Mouse (Mus musculus) MEL (cell line): ENCODE measurements around the gene Taok1. TPM values are rescaled to one million over a fixed set of nuclear protein-coding genes. Genes with fewer than 3 reads are reported as not detected.

Experiments
- DNase-seq: peaks from one replicate; pipeline ENCODE4 v3.0.0; 2011; ENCODE audit warnings: low read depth, low spot score
- H3K27ac ChIP-seq: 2 replicates; pipeline ENCODE4 v1.5.1; 2012; ENCODE audit warnings: low read depth, mild to moderate bottlenecking, control low read depth, low read length, moderate library complexity; ENCODE audit not compliant: control insufficient read depth
- H3K27me3 ChIP-seq, 2 experiments: fragments of 150-350 bp in 1 of 2; sonication (generic) in 1 of 2; 2 replicates each; pipeline ENCODE4 v1.6.1; 2012; ENCODE audit warnings: low read length in 2 of 2, mild to moderate bottlenecking in 2 of 2, improper control_type of control experiment in 1 of 2, moderate library complexity in 1 of 2; ENCODE audit not compliant: insufficient read depth in 2 of 2, control insufficient read depth in 1 of 2
- H3K36me3 ChIP-seq, 2 experiments: 2 replicates each; pipeline ENCODE4 v1.6.1; 2012 to 2014; ENCODE audit warnings: low read length in 2 of 2, improper control_type of control experiment in 1 of 2, inconsistent platforms in 1 of 2, mild to moderate bottlenecking in 1 of 2; ENCODE audit not compliant: insufficient read depth in 2 of 2, control insufficient read depth in 1 of 2
- H3K4me1 ChIP-seq, 2 experiments: fragments of 150-350 bp in 1 of 2; sonication (generic) in 1 of 2; 2 replicates each; pipeline ENCODE4 v1.6.1; 2012; ENCODE audit warnings: low read length in 2 of 2, improper control_type of control experiment in 1 of 2, mild to moderate bottlenecking in 1 of 2; ENCODE audit not compliant: insufficient read depth in 2 of 2, control insufficient read depth in 1 of 2
- H3K4me3 ChIP-seq, 2 experiments: fragments of 150-350 bp in 1 of 2; sonication (generic) in 1 of 2; 2 replicates each; pipeline ENCODE4 v1.5.1; 2012; ENCODE audit warnings: low read depth in 2 of 2, low read length in 2 of 2, mild to moderate bottlenecking in 2 of 2, moderate library complexity in 2 of 2, control low read depth in 1 of 2, improper control_type of control experiment in 1 of 2; ENCODE audit not compliant: control insufficient read depth in 1 of 2, insufficient read depth in 1 of 2
- H3K79me2 ChIP-seq: 2 replicates; pipeline ENCODE4 v1.6.1; 2012; ENCODE audit warnings: mild to moderate bottlenecking, low read length, moderate library complexity; ENCODE audit not compliant: control insufficient read depth, poor library complexity, insufficient read depth
- H3K9ac ChIP-seq: 2 replicates; pipeline ENCODE4 v1.6.1; 2012; ENCODE audit warnings: low read depth, mild to moderate bottlenecking, control low read depth, low read length, moderate library complexity; ENCODE audit not compliant: control insufficient read depth, poor library complexity, severe bottlenecking
- H3K9me3 ChIP-seq: fragments of 150-350 bp; sonication (generic); replicated peaks from 2 replicates; pipeline ENCODE4 v1.6.1; 2012; ENCODE audit warnings: mild to moderate bottlenecking, low read length, improper control_type of control experiment, moderate library complexity; ENCODE audit not compliant: insufficient read depth
- CHD1 ChIP-seq: IDR thresholded peaks from 2 replicates; pipeline ENCODE4 v1.6.1; 2012; ENCODE audit warnings: low read depth, mild to moderate bottlenecking, inconsistent platforms, low read length, improper control_type of control experiment
- CHD2 ChIP-seq: IDR thresholded peaks from 2 replicates; pipeline ENCODE4 v1.6.1; 2011; ENCODE audit warnings: low read length, improper control_type of control experiment
- CTCF ChIP-seq, 3 experiments: IDR thresholded peaks in 2 of 3; conservative IDR thresholded peaks in 1 of 3; 2 replicates each; pipeline ENCODE4 v1.5.1; 2011 to 2012; ENCODE audit warnings: low read length in 3 of 3, low read depth in 2 of 3, mild to moderate bottlenecking in 2 of 3, improper control_type of control experiment in 1 of 3, inconsistent platforms in 1 of 3, mixed read lengths in 1 of 3, moderate library complexity in 1 of 3; ENCODE audit not compliant: control insufficient read depth in 1 of 3, insufficient read depth in 1 of 3, poor library complexity in 1 of 3, severe bottlenecking in 1 of 3
- ELF1 ChIP-seq: IDR thresholded peaks from 2 replicates; pipeline ENCODE4 v1.6.1; 2014; ENCODE audit warnings: low read depth, mild to moderate bottlenecking, inconsistent platforms, low read length, improper control_type of control experiment, moderate library complexity
- EP300 ChIP-seq, 2 experiments: IDR thresholded peaks; 2 replicates each; pipeline ENCODE4 v1.6.1; 2011; ENCODE audit warnings: improper control_type of control experiment in 2 of 2, low read length in 2 of 2, low read depth in 1 of 2, mild to moderate bottlenecking in 1 of 2
- ETS1 ChIP-seq: IDR thresholded peaks from 2 replicates; pipeline ENCODE4 v1.6.1; 2012; ENCODE audit warnings: low read depth, mild to moderate bottlenecking, inconsistent platforms, low read length, improper control_type of control experiment, moderate library complexity
- GABPA ChIP-seq: IDR thresholded peaks from 2 replicates; pipeline ENCODE4 v1.6.1; 2012; ENCODE audit warnings: low read depth, mild to moderate bottlenecking, inconsistent platforms, low read length, improper control_type of control experiment, moderate library complexity
- GATA1 ChIP-seq: IDR thresholded peaks from 2 replicates; pipeline ENCODE4 v1.6.1; 2011; ENCODE audit warnings: low read depth, low read length, improper control_type of control experiment
- HCFC1 ChIP-seq: IDR thresholded peaks from 2 replicates; pipeline ENCODE4 v1.6.1; 2012; ENCODE audit warnings: low read depth, mild to moderate bottlenecking, inconsistent platforms, low read length, improper control_type of control experiment, moderate library complexity
- JUND ChIP-seq: IDR thresholded peaks from 2 replicates; pipeline ENCODE4 v1.6.1; 2011; ENCODE audit warnings: low read depth, mild to moderate bottlenecking, improper control_type of control experiment, low read length
- KAT2A ChIP-seq: conservative IDR thresholded peaks from 2 replicates; pipeline ENCODE4 v1.6.1; 2012; ENCODE audit warnings: low read depth, low read length, improper control_type of control experiment, inconsistent platforms
- MAX ChIP-seq: IDR thresholded peaks from 2 replicates; pipeline ENCODE4 v1.6.1; 2011; ENCODE audit warnings: low read length, improper control_type of control experiment
- MAZ ChIP-seq: IDR thresholded peaks from 2 replicates; pipeline ENCODE4 v1.6.1; 2012; ENCODE audit warnings: low read depth, mild to moderate bottlenecking, inconsistent platforms, low read length, improper control_type of control experiment
- MXI1 ChIP-seq: IDR thresholded peaks from 2 replicates; pipeline ENCODE4 v1.6.1; 2011; ENCODE audit warnings: mild to moderate bottlenecking, low read depth, low read length, improper control_type of control experiment
- MYB ChIP-seq: IDR thresholded peaks from 2 replicates; pipeline ENCODE4 v1.6.1; 2011; ENCODE audit warnings: mild to moderate bottlenecking, low read depth, low read length, improper control_type of control experiment
- NELFE ChIP-seq: IDR thresholded peaks from 2 replicates; pipeline ENCODE4 v1.6.1; 2011; ENCODE audit warnings: low read depth, low read length, improper control_type of control experiment
- NRF1 ChIP-seq: IDR thresholded peaks from 2 replicates; pipeline ENCODE4 v1.6.1; 2014; ENCODE audit warnings: low read depth, mild to moderate bottlenecking, inconsistent platforms, low read length, improper control_type of control experiment, moderate library complexity; ENCODE audit not compliant: poor library complexity, insufficient read depth, severe bottlenecking
- POLR2A ChIP-seq, 2 experiments: IDR thresholded peaks; 2 replicates each; pipeline ENCODE4 v1.6.1; 2011 to 2012; ENCODE audit warnings: low read length in 2 of 2, mild to moderate bottlenecking in 2 of 2, control low read depth in 1 of 2, improper control_type of control experiment in 1 of 2, low read depth in 1 of 2, moderate library complexity in 1 of 2; ENCODE audit not compliant: control insufficient read depth in 1 of 2, insufficient read depth in 1 of 2, poor library complexity in 1 of 2
- POLR2AphosphoS2 ChIP-seq: IDR thresholded peaks from 2 replicates; pipeline ENCODE4 v1.6.1; 2011; ENCODE audit warnings: low read length, improper control_type of control experiment
- POLR2AphosphoS5 ChIP-seq: IDR thresholded peaks from 2 replicates; pipeline ENCODE4 v1.6.1; 2012; ENCODE audit warnings: low read depth, borderline replicate concordance, mild to moderate bottlenecking, inconsistent platforms, low read length, moderate library complexity, mixed read lengths
- RCOR1 ChIP-seq: IDR thresholded peaks from 2 replicates; pipeline ENCODE4 v1.6.1; 2012; ENCODE audit warnings: low read depth, mild to moderate bottlenecking, inconsistent platforms, low read length, improper control_type of control experiment
- SIN3A ChIP-seq: IDR thresholded peaks from 2 replicates; pipeline ENCODE4 v1.6.1; 2012; ENCODE audit warnings: low read length, improper control_type of control experiment, inconsistent platforms
- SMC3 ChIP-seq: IDR thresholded peaks from 2 replicates; pipeline ENCODE4 v1.6.1; 2011; ENCODE audit warnings: low read depth, low read length, improper control_type of control experiment
- TAL1 ChIP-seq: IDR thresholded peaks from 2 replicates; pipeline ENCODE4 v1.6.1; 2012; ENCODE audit warnings: mild to moderate bottlenecking, inconsistent platforms, low read length, moderate library complexity, mixed read lengths
- TBP ChIP-seq: IDR thresholded peaks from 2 replicates; pipeline ENCODE4 v1.8.0; 2011; ENCODE audit warnings: low read depth, low read length, improper control_type of control experiment
- TCF12 ChIP-seq: IDR thresholded peaks from 2 replicates; pipeline ENCODE4 v1.6.1; 2014; ENCODE audit warnings: low read depth, mild to moderate bottlenecking, inconsistent platforms, low read length, improper control_type of control experiment, moderate library complexity
- UBTF ChIP-seq: IDR thresholded peaks from 2 replicates; pipeline ENCODE4 v1.6.1; 2012; ENCODE audit warnings: low read depth, mild to moderate bottlenecking, inconsistent platforms, low read length, improper control_type of control experiment, moderate library complexity, borderline replicate concordance; ENCODE audit not compliant: insufficient read depth
- ZC3H11A ChIP-seq: IDR thresholded peaks from 2 replicates; pipeline ENCODE4 v1.6.1; 2012; ENCODE audit warnings: low read depth, mild to moderate bottlenecking, inconsistent platforms, low read length, improper control_type of control experiment
- ZKSCAN1 ChIP-seq: IDR thresholded peaks from 2 replicates; pipeline ENCODE4 v1.6.1; 2012; ENCODE audit warnings: low read depth, mild to moderate bottlenecking, inconsistent platforms, low read length, improper control_type of control experiment, moderate library complexity
- ZMIZ1 ChIP-seq: IDR thresholded peaks from 2 replicates; pipeline ENCODE4 v1.6.1; 2012; ENCODE audit warnings: low read depth, mild to moderate bottlenecking, inconsistent platforms, low read length, improper control_type of control experiment, moderate library complexity
- ZNF384 ChIP-seq: IDR thresholded peaks from 2 replicates; pipeline ENCODE4 v1.6.1; 2012; ENCODE audit warnings: low read depth, mild to moderate bottlenecking, inconsistent platforms, low read length, improper control_type of control experiment
- polyA plus RNA-seq, 2 experiments: library from polyadenylated mRNA; stranded (reverse) in 1 of 2; unstranded in 1 of 2; fragments of >175 nt in 1 of 2; fragments of >200 nt in 1 of 2; gene quantifications; 2 replicates each; pipeline versions ENCODE4 v1.2.1 to v1.2.4; 2012; ENCODE audit warnings: low replicate concordance in 2 of 2, low read depth in 1 of 2; ENCODE audit not compliant: insufficient read length in 2 of 2, insufficient read depth in 1 of 2, missing spikeins in 1 of 2
- total RNA-seq: library from RNA; depleted of rRNA; stranded (reverse); fragments of 300-350 nt; gene quantifications from 2 replicates; pipeline ENCODE4 v1.2.3, GENCODE M21; 2012; rRNA removed

Gene Taok1
- total RNA-seq (15.9 and 16.1 TPM in 2 replicates), polyA plus RNA-seq (10 to 100 TPM in 1 of 2 experiments, 1 to 10 TPM in 1; 7.9 to 31.0 TPM)

DNA sequence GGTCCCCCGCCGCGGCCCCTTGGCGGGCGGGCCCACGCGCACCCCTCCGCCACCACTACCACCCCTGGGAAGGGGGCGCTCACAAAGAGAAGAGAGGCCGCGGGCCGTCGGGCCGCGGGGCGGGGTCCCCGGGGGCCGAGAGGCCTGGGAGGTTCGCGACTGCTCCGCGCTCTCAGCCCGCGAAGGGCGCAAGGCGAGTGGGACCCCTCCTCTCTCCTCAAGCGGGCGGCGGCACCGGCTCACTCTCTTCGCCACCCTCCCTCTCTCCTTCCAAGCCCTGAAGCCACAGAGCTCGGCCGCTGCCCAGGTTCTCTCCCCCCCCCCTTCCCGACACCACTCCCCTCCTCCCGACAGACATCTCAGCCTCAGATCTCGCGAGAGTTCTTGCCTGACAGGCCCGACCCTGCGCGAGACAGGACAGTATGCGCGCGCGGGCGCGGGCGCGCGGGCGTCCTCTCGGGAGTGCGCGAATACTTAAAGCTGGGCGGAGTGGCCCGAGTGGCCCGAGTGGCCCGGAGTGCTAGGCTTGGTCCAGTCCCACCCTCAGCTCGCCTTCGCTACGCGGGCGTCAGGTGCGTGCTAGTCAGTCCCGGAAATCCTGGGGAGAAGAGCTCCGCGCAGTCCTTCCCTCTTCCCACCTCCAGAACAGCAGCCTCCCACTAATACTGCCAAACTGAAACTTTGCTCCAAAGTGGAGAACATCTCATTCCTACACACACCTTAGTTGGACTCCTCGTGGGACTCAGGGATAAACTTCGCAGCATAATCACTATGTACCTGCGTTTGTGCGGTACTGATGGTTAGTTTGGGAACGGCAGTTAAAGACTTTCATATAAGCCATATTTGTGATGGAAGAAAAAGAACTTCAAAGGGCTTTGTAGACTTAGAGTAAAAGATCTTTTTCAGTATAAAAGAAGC is at the start of gene Taok1:
Gene Taok1, minus strand, starts transcription at position 278 of the 918 bp plus-strand sequence.
- H3K27ac ChIP-seq, result peak within 1 kb of the TSS; percentile 81
- H3K9ac ChIP-seq, result peak within 1 kb of the TSS; percentile 95
- TF ChIP-seq CTCF (IDR thresholded peaks at IDR 0.05 in 2 of 3, conservative IDR thresholded peaks at IDR 0.05 in 1 of 3; ENCODE audit: control insufficient read depth in 1 of 3, insufficient read depth in 1 of 3, low read depth in 2 of 3, low read length in 3 of 3, poor library complexity in 1 of 3, severe bottlenecking in 1 of 3), result no peak
- TF ChIP-seq MAZ, result peak; percentile 98
- peak in 1 of 2 experiments; percentile 36; a peak in 1 of 4 replicates for TF ChIP-seq EP300 (IDR thresholded peaks at IDR 0.05; ENCODE audit: low read depth in 1 of 2, low read length in 2 of 2)
- TF ChIP-seq TCF12, result peak; percentile 75
- peak; percentile 64 for TF ChIP-seq MAX
- no peak for TF ChIP-seq TAL1
- no peak for TF ChIP-seq JUND
- TF ChIP-seq SMC3, result no peak
- TF ChIP-seq HCFC1, result peak; percentile 85
- TF ChIP-seq ELF1, result peak; percentile 36; the same call in 1 of the 2 replicates
- no peak for TF ChIP-seq ZNF384
- TF ChIP-seq TBP, result peak; percentile 72; the same call in 1 of the 2 replicates
- 0 out of 2 replicates have a peak, but pooled peaks have one; percentile 36 for TF ChIP-seq GABPA
- no peak for TF ChIP-seq GATA1
- TF ChIP-seq SIN3A, result peak; percentile 92
- TF ChIP-seq ZC3H11A, result no peak
- peak; percentile 100 for TF ChIP-seq NELFE
- TF ChIP-seq ETS1, result 0 out of 2 replicates have a peak, but pooled peaks have one; percentile 6
- 0 out of 2 replicates have a peak, but pooled peaks have one; percentile 62 for TF ChIP-seq UBTF
- TF ChIP-seq MYB, result peak; percentile 32; the same call in 1 of the 2 replicates
- TF ChIP-seq POLR2AphosphoS2, result peak; percentile 98
- peak; percentile 81 for TF ChIP-seq NRF1
- peak; percentile 97 for TF ChIP-seq ZMIZ1
- no peak for TF ChIP-seq RCOR1
- no peak for TF ChIP-seq POLR2AphosphoS5
- TF ChIP-seq POLR2A (IDR thresholded peaks at IDR 0.05; ENCODE audit: control insufficient read depth in 1 of 2, insufficient read depth in 1 of 2, low read depth in 1 of 2, low read length in 2 of 2, poor library complexity in 1 of 2), result peak; percentile 99 to 100
- TF ChIP-seq KAT2A, result peak; percentile 43; the same call in 1 of the 2 replicates
- peak; percentile 98 for TF ChIP-seq CHD2
- peak; percentile 94; the same call in 1 of the 2 replicates for TF ChIP-seq CHD1
- 0 out of 2 replicates have a peak, but pooled peaks have one; percentile 46 for TF ChIP-seq ZKSCAN1
- peak; percentile 90 for TF ChIP-seq MXI1
- peaks cover 10 to 22% of the 10 kb centered on the region in 2 experiments; a peak in 3 of 4 replicates for H3K4me1 ChIP-seq
- peak; percentile 99 for DNase-seq
- H3K9me3 ChIP-seq, result no peaks in the 10 kb centered on the region
- peaks cover 9 to 23% of the 10 kb centered on the region in 2 experiments for H3K36me3 ChIP-seq
- no peaks in the 10 kb centered on the region for H3K27me3 ChIP-seq
- peaks cover 38% of the 10 kb centered on the region for H3K79me2 ChIP-seq
- peak within 1 kb of the TSS; percentile 88 to 95 for H3K4me3 ChIP-seq
